Mouse (Mus musculus) hindbrain, embryonic 15.5 days (tissue): ENCODE measurements around the gene Eif3g. TPM values are rescaled to one million over a fixed set of nuclear protein-coding genes. Genes with fewer than 3 reads are reported as not detected.
A peak's percentile ranks its signal among the peaks of the same experiment; 100 is the strongest.

Source experiments
- ATAC-seq: fragments of 200-750 bp; cut with Nextera tagmentation; 2 replicates; pipeline ENCODE4 v1.8.0; 2017; ENCODE audit warnings: low read depth, moderate number of reproducible peaks, moderate TSS enrichment; ENCODE audit not compliant: low FRiP score
- H3K27ac ChIP-seq: fragments of 300-500 bp; sonication (generic); replicated peaks from 2 replicates; pipeline ENCODE4 v1.5.1; 2015; ENCODE audit warnings: mild to moderate bottlenecking, inconsistent platforms
- H3K27me3 ChIP-seq: fragments of 300-500 bp; sonication (generic); 2 replicates; pipeline ENCODE4 v1.6.1; 2015; ENCODE audit warnings: control low read depth, inconsistent platforms
- H3K36me3 ChIP-seq: fragments of 300-500 bp; sonication (generic); 2 replicates; pipeline ENCODE4 v1.6.1; 2015; ENCODE audit warnings: control low read depth, inconsistent platforms
- H3K4me1 ChIP-seq: fragments of 300-500 bp; sonication (generic); replicated peaks from 2 replicates; pipeline ENCODE4 v1.6.1; 2015; ENCODE audit warnings: control low read depth, inconsistent platforms
- H3K4me2 ChIP-seq: fragments of 300-500 bp; sonication (generic); 2 replicates; pipeline ENCODE4 v1.6.1; 2015; ENCODE audit warnings: moderate library complexity, mild to moderate bottlenecking, inconsistent platforms
- H3K4me3 ChIP-seq: fragments of 300-500 bp; sonication (generic); 2 replicates; pipeline ENCODE4 v1.5.1; 2015; ENCODE audit warnings: mild to moderate bottlenecking, inconsistent platforms
- H3K9ac ChIP-seq: fragments of 300-500 bp; sonication (generic); 2 replicates; pipeline ENCODE4 v1.6.1; 2015; ENCODE audit warnings: inconsistent platforms
- H3K9me3 ChIP-seq: fragments of 300-500 bp; sonication (generic); 2 replicates; pipeline ENCODE4 v1.6.1; 2016; ENCODE audit warnings: control low read depth, inconsistent platforms
- WGBS: fragments of 180-500 bp; shearing (Covaris S2); methylation state at CpG from one replicate; pipeline ENCODE4 v1.1.7; 2015; 5-methylcytosine and 5-hydroxymethylcytosine counted together
- polyA plus RNA-seq: library from polyadenylated mRNA; unstranded; fragments of >200 nt; fragmentation: Nextera tagmentation; extraction: Ambion mirVana; gene quantifications from 2 replicates; pipeline ENCODE4 v1.2.1, GENCODE M21; 2015

The Eif3g gene
- polyA plus RNA-seq, 1 experiment from 2014 or later = 249 TPM

GRCm38 (mm10) chr9:20895382-20895781, 3.0 kb downstream of the Eif3g start:
- 94% methylated on average over 9 of the region's 9 CpGs for WGBS
- no peaks in the 10 kb centered on the region for H3K9me3 ChIP-seq
- H3K4me1 ChIP-seq = peaks cover 14% of the 10 kb centered on the region
- H3K27ac ChIP-seq = no peak overlapping the region
- no peak overlapping the region for H3K4me2 ChIP-seq
- peaks cover 66% of the 10 kb centered on the region for H3K36me3 ChIP-seq
- H3K9ac ChIP-seq = no peak overlapping the region
- ATAC-seq = no peak
- H3K4me3 ChIP-seq = no peak overlapping the region
- no peaks in the 10 kb centered on the region for H3K27me3 ChIP-seq

DNA sequence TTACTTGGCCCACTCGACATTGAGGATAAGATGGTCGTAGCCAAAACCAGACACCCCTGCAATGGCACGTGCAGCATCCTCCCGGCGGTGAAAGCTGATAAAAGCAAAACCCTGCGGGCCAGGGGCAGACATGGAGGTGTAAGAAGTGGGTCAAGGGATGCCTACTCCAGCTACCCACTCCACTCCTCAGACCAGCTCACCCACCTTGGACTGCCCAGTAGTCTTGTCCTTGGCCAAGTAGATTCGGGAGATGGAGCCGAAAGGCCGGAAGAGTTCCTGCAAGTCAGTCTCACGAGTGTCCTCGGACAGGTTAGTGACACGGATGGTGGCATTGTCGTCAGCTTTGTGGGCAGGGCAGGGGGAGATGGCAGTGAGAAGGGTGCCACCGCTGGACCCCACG, 3.8 kb downstream of the Eif3g start:
- H3K9me3 ChIP-seq = no peaks in the 10 kb centered on the region
- no peak overlapping the region for H3K4me3 ChIP-seq
- no peak overlapping the region for H3K27ac ChIP-seq
- no peak for ATAC-seq
- H3K4me2 ChIP-seq = no peak overlapping the region
- H3K36me3 ChIP-seq = peaks cover 73% of the 10 kb centered on the region
- no peak overlapping the region for H3K9ac ChIP-seq
- H3K27me3 ChIP-seq = no peaks in the 10 kb centered on the region
- 88% methylated on average over 15 of the region's 15 CpGs for WGBS
- H3K4me1 ChIP-seq = peaks cover 14% of the 10 kb centered on the region

GRCm38 (mm10) chr9:20893590-20894343, 4.7 kb downstream of the Eif3g start:
- Histone ChIP-seq H3K9me3 (no peaks in the 10 kb centered on the region), H3K27ac (no peak overlapping the region), H3K36me3 (peaks cover 76% of the 10 kb centered on the region), H3K4me2 (no peak overlapping the region), H3K27me3 (no peaks in the 10 kb centered on the region), H3K9ac (no peak overlapping the region), H3K4me1 (peaks cover 21% of the 10 kb centered on the region), H3K4me3 (no peak overlapping the region)
- WGBS = 84% methylated on average over 13 of the region's 13 CpGs
- ATAC-seq = no peak

DNA sequence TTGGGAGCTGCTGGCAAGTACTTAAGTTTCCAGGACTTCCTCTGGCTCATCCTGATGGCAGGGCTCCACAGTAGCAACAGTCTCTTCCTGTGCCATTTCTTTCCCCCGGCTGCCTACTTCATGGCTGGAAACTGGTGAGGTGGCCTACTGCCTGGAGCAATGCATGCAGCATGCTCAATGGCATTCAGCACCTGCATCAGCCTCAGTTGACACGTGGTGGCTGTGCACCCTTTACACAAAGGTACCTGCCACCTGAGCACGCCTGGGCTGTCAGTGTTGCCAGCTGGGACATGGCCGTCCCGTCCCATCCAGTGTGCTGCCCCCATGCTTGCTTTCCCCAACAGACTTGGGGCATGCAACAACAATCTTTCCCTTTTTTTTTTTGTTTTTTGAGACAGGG, 5.4 kb downstream of the Eif3g start:
- H3K4me2 ChIP-seq = no peak overlapping the region
- H3K9me3 ChIP-seq = no peaks in the 10 kb centered on the region
- WGBS = 64% methylated on average over 5 of the region's 5 CpGs
- no peak overlapping the region for H3K9ac ChIP-seq
- H3K36me3 ChIP-seq = peaks cover 76% of the 10 kb centered on the region
- H3K4me3 ChIP-seq = no peak overlapping the region
- H3K27me3 ChIP-seq = no peaks in the 10 kb centered on the region
- H3K27ac ChIP-seq = no peak overlapping the region
- H3K4me1 ChIP-seq = peaks cover 24% of the 10 kb centered on the region
- ATAC-seq = no peak

DNA sequence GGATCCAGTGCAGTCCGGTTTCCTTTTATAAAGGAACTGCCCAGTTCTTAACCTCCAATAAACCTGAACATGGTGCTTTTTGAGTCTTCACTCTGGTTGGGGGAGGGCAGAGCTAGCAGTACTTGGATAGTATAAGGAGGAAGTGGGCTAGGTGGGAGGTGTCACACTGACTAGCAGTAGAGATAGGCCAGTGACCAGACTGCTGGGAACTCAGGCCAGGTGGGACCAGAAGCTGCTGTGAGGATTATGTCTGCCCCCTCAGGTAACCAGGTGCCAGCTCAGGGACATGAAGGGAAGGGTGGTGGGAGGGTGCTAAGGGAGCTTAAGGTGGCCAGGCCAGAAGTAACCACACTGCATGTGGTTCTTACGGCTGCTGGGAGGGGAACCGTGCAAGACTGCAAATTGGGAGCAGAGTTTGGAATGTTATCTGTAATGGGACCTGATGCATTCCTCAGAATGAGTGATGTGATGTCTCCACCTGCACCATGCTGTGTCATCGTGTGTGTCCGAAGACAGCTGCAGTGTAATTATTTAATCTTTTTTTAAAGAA, 6.2 kb downstream of the Eif3g start:
- H3K36me3 ChIP-seq = peaks cover 75% of the 10 kb centered on the region
- WGBS = 78% methylated on average over 5 of the region's 5 CpGs

GRCm38 (mm10) chr9:20891339-20892103, 6.9 kb downstream of the Eif3g start:
- no peak overlapping the region for H3K9ac ChIP-seq
- no peak for ATAC-seq
- H3K27me3 ChIP-seq = no peaks in the 10 kb centered on the region
- no peak overlapping the region for H3K27ac ChIP-seq
- 84% methylated on average over 26 of the region's 26 CpGs for WGBS
- peaks cover 16% of the 10 kb centered on the region for H3K4me1 ChIP-seq
- H3K36me3 ChIP-seq = peaks cover 69% of the 10 kb centered on the region
- H3K9me3 ChIP-seq = no peaks in the 10 kb centered on the region
- H3K4me2 ChIP-seq = no peak overlapping the region
- no peak overlapping the region for H3K4me3 ChIP-seq

More for the DNA sequence above, 6.2 kb downstream of the Eif3g start:
- H3K9me3 ChIP-seq = no peaks in the 10 kb centered on the region
- H3K27ac ChIP-seq = no peak overlapping the region
- H3K4me2 ChIP-seq = no peak overlapping the region
- ATAC-seq = no peak
- H3K4me1 ChIP-seq = peaks cover 17% of the 10 kb centered on the region
- no peak overlapping the region for H3K4me3 ChIP-seq
- no peak overlapping the region for H3K9ac ChIP-seq
- no peaks in the 10 kb centered on the region for H3K27me3 ChIP-seq

- no peak for ATAC-seq
These were observed 8.0 kb downstream of the Eif3g start for GRCm38 (mm10) chr9:20890411-20890810.

DNA sequence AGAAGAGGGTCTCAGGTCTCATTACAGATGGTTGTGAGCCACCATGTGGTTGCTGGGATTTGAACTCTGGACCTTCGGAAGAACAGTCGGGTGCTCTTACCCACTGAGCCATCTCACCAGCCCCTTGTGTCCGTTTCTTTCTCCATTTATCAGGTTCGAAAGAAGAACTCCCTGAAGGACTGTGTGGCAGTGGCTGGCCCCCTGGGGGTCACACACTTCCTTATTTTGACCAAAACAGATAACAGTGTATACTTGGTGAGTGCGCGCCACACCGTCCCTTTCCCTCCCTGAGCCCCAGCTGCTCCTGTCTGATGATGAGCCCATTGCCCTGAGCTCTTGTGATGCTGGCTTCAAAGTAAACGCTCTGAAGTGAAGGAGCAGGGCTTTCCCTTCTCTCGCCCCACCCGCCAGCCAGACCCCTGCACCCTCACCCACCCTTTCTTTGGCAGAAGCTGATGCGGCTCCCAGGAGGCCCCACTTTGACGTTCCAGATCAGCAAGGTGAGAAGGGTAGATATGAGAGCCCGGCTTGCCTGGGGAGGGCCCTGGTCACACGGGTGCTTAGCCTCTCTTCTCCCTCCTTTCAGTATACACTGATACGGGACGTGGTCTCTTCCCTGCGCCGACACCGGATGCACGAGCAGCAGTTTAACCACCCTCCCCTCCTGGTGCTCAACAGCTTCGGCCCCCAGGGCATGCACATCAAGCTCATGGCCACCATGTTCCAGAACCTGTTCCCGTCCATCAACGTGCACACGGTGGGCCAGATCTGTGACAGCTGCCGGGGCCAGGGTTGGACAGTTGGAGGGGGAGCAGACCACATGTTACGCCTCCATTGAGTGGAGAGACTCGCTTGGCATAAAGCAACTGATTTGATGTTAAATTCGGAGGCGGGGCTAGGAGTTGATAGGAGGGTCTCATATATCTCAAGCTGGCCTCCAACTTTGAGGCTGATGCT, 9.0 kb downstream of the Eif3g start:
- WGBS = 88% methylated on average over 29 of the region's 29 CpGs
- Histone ChIP-seq H3K36me3 (peaks cover 51% of the 10 kb centered on the region), H3K4me1 (peaks cover 16% of the 10 kb centered on the region), H3K4me3 (peak overlapping the region; percentile 81; the same call in 1 of the 2 replicates), H3K27ac (no peak overlapping the region), H3K9me3 (no peaks in the 10 kb centered on the region), H3K4me2 (peak overlapping the region; percentile 78), H3K27me3 (no peaks in the 10 kb centered on the region), H3K9ac (no peak overlapping the region)
- ATAC-seq = no peak

More at GRCm38 (mm10) chr9:20890411-20890810, 8.0 kb downstream of the Eif3g start:
- WGBS = 93% methylated on average over 5 of the region's 5 CpGs
- no peaks in the 10 kb centered on the region for H3K27me3 ChIP-seq
- no peak overlapping the region for H3K27ac ChIP-seq
- no peak overlapping the region for H3K4me2 ChIP-seq
- peaks cover 60% of the 10 kb centered on the region for H3K36me3 ChIP-seq
- no peak overlapping the region for H3K4me3 ChIP-seq
- peaks cover 16% of the 10 kb centered on the region for H3K4me1 ChIP-seq
- no peaks in the 10 kb centered on the region for H3K9me3 ChIP-seq
- H3K9ac ChIP-seq = no peak overlapping the region

- Histone ChIP-seq H3K4me2 (peak overlapping the region; percentile 78), H3K9ac (peak overlapping the region; percentile 71), H3K4me3 (peak overlapping the region; percentile 81), H3K4me1 (peaks cover 16% of the 10 kb centered on the region), H3K9me3 (no peaks in the 10 kb centered on the region), H3K36me3 (peaks cover 40% of the 10 kb centered on the region), H3K27me3 (no peaks in the 10 kb centered on the region), H3K27ac (peak overlapping the region; percentile 90)
- WGBS = 0% methylated on average over 29 of the region's 30 CpGs
- ATAC-seq = peak; percentile 71; the same call in 1 of the 2 replicates
These were observed 10.0 kb downstream of the Eif3g start for GRCm38 (mm10) chr9:20888386-20888765.

DNA sequence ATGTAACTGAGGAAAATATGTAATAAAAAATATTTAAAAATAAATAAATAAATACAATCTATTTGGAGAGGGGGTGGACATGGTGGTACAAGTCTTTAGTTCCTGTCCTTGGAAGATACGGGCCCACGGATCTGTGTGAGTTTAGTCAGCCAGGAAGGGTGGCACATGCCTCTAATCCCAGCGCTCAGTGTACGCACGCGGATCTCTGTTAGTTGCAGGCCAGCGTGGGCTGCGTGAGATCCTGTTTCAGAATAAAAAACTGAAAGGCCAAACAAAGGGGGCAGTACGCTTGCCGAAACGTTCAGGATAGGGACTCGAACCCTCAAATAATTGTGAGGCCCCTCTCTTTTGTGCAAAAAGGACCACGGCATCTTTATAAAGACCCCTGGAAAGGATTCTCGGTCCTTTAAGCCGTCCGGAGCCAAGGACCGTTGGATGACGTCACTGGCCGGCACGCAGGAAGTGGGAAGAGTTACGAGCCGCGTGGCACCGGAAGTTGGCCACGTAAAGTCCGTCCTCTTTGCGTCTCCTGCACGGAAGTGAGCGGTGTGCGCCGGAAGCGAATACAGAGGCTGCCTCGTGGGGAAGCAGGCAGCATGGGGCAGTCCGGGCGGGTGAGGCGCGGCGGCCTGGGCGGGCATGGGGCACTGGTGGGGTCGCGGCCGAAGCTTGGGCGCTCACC, 10.6 kb downstream of the Eif3g start, which contains the start of gene Ppan:
TSS of gene Ppan (plus strand) at position 472 of the 682 bp plus-strand sequence.
- H3K36me3 ChIP-seq = peaks cover 35% of the 10 kb centered on the region
- no peaks in the 10 kb centered on the region for H3K9me3 ChIP-seq
- peak; percentile 96 for ATAC-seq
- peak within 1 kb of the TSS; percentile 90 for H3K27ac ChIP-seq
- peak within 1 kb of the TSS; percentile 71 for H3K9ac ChIP-seq
- H3K27me3 ChIP-seq = no peaks in the 10 kb centered on the region
- H3K4me3 ChIP-seq = peak within 1 kb of the TSS; percentile 81
- peak within 1 kb of the TSS; percentile 78 for H3K4me2 ChIP-seq
- WGBS = under 1% methylated on average over 42 of the region's 43 CpGs
- peaks cover 16% of the 10 kb centered on the region for H3K4me1 ChIP-seq

- Histone ChIP-seq H3K9me3 (no peaks in the 10 kb centered on the region), H3K4me2 (peak overlapping the region; percentile 78), H3K4me1 (peaks cover 16% of the 10 kb centered on the region), H3K4me3 (peak overlapping the region; percentile 81; the same call in 1 of the 2 replicates), H3K27me3 (no peaks in the 10 kb centered on the region), H3K9ac (no peak overlapping the region), H3K36me3 (peaks cover 29% of the 10 kb centered on the region), H3K27ac (peak overlapping the region; percentile 90)
- 89% methylated on average over 6 of the region's 6 CpGs for WGBS
- ATAC-seq = no peak
These were observed 11.2 kb downstream of the Eif3g start for GRCm38 (mm10) chr9:20887191-20887590.
